Mouse (Mus musculus) Patski (cell line): Measurements from ENCODE around the gene 1700003E16Rik. TPM values are rescaled to one million over a fixed set of nuclear protein-coding genes. Genes with fewer than 3 reads are reported as not detected.

Experiments
- ATAC-seq: fragments of 100-300 bp; one replicate; pipeline ENCODE4 v1.8.0; 2021
- CTCF ChIA-PET: fragments of 350-600 bp; sonication (Branson Sonifier 250); formaldehyde crosslinking; loops from one replicate; lab custom pipeline; 2022; ENCODE audit warnings: inconsistent platforms; lab: Charles Lee
- POLR2A ChIA-PET: fragments of 350-600 bp; sonication (Branson Sonifier 250); formaldehyde crosslinking; loops from one replicate; lab custom pipeline; 2022; ENCODE audit warnings: antibody characterized with exemption, inconsistent platforms; lab: Charles Lee
- DNase-seq: peaks from one replicate; pipeline ENCODE4 v3.0.0-alpha.2; 2011; ENCODE audit warnings: low read depth, low spot score
- H3K27me3 ChIP-seq: fragments of 371-371 bp; one replicate; pipeline ENCODE4 v1.5.1; 2021
- CTCF ChIP-seq: fragments of 100-300 bp; IDR thresholded peaks from one replicate; pipeline ENCODE4 v1.5.1; 2021
- in situ Hi-C: fragments of 300-500 bp; cut with MboI; formaldehyde crosslinking; loops from 3 replicates; pipeline ENCODE4 v1.11.1; 2018; ENCODE audit warnings: low pct_unique_long_range_greater_than_20kb, mixed read lengths
- polyA plus RNA-seq: library from polyadenylated mRNA; unstranded; gene quantifications from one replicate; pipeline ENCODE4 v1.2.3, GENCODE M21; 2021

Gene 1700003E16Rik
- polyA plus RNA-seq, 1 experiment from 2014 or later = 5.9 TPM

DNA sequence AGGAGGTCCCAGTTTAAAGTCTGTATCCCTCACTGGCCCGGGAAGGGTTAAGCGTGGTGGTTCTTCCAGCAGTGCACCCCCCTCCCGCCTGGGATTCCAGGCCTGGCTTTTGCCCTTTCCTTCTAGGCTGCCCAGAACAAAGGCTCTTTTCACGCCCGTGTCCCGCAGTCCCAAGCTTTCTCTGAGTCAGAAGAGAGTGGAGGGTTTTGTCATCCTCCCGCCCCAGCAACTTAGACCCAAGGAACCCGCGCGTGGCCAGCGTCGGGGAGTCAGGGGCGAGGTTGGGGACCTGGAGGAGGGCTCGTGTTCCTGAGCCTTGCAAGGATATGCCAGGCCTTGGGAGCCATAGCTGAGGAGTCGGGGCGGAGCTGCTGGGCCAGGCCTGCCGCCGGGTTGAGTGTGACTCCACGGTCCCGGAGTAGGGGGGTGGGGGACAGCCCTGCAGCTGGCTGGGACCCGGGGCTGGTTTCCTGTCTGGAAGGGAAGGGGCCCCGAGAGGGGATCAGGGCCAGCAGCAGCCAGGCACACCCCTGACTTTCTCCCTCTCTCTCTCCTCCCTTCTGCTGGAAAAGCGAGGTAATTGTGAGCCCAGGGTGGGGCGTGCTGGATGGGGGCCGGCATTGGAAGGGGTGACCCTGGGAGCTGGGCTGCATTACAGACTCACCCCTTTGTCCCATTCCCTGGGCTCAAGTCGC, 19.2 kb upstream of the 1700003E16Rik start:
- peak; percentile 46 for ATAC-seq
- DNase-seq = no peak
- CTCF ChIA-PET = interaction anchor here (1.3 to 1.4 kb wide), 2 partner anchors 14 to 22 kb away, joined by 3 read pairs; no protein-coding TSS in a partner anchor
- in situ Hi-C loops = no loop called here
- POLR2A ChIA-PET = interaction anchor here (0.5 to 2.0 kb wide), 8 partner anchors 11 to 44 kb away, joined by 3 to 11 read pairs (median 6); partner anchors contain the start of gene Wbp1
- no peaks in the 10 kb centered on the region for H3K27me3 ChIP-seq
- TF ChIP-seq CTCF = no peak

- no peak for TF ChIP-seq CTCF
- in situ Hi-C loops = no loop called here
- DNase-seq (no peak), ATAC-seq (peak; percentile 66)
- CTCF ChIA-PET = interaction anchor here (1.3 to 1.4 kb wide), 2 partner anchors 14 to 21 kb away, joined by 3 read pairs; no protein-coding TSS in a partner anchor
- POLR2A ChIA-PET = interaction anchor here (0.5 to 2.0 kb wide), 7 partner anchors 11 to 23 kb away, joined by 4 to 11 read pairs (median 6); partner anchors contain the start of gene Wbp1
- H3K27me3 ChIP-seq = no peaks in the 10 kb centered on the region
Observed at GRCm38 (mm10) chr6:83137576-83137950, 18.6 kb upstream of the 1700003E16Rik start.

DNA sequence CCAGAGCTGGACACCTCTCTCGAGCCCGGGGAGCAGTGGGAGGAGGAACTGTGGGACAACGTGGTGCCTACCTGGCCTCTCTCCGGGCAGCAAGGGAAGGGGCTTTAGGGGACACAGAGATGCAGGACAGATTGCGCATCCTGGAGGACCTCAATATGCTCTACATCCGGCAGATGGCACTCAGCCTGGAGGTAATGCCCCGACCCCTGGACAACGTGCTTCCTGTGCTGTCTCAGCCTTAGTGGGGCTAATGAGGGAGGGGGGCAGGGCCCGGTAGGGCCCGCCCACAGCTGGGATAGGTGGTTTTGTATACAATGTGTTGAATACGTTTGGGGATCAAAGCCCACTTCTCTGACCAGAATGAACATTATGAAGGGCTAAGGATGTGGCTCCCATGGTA, 18.1 kb upstream of the 1700003E16Rik start:
- ATAC-seq (peak; percentile 19), DNase-seq (no peak)
- in situ Hi-C loops = no loop called here
- no peak for TF ChIP-seq CTCF
- ChIA-PET CTCF (interaction anchor here (1.3 to 1.4 kb wide), 2 partner anchors 15 to 21 kb away, joined by 3 read pairs; no protein-coding TSS in a partner anchor), POLR2A (interaction anchor here (1.5 to 2.0 kb wide), 4 partner anchors 10 to 18 kb away, joined by 5 to 11 read pairs (median 6); partner anchors contain the start of gene Wbp1)
- no peaks in the 10 kb centered on the region for H3K27me3 ChIP-seq

GRCm38 (mm10) chr6:83140044-83140443, 16.2 kb upstream of the 1700003E16Rik start:
- no peak for TF ChIP-seq CTCF
- ChIA-PET CTCF (no interaction called here), POLR2A (no interaction called here)
- no peaks in the 10 kb centered on the region for H3K27me3 ChIP-seq
- DNase-seq (no peak), ATAC-seq (no peak)
- in situ Hi-C loops = no loop called here

- ChIA-PET CTCF (interaction anchor here (1.0 kb wide), 1 partner anchor 24 kb away, joined by 3 read pairs; the partner anchor contains the start of gene Dctn1), POLR2A (interaction anchor here (0.7 kb wide), 1 partner anchor 82 kb away, joined by 3 read pairs; no protein-coding TSS in a partner anchor)
- ATAC-seq (no peak), DNase-seq (no peak)
- in situ Hi-C loops = no loop called here
- no peak for TF ChIP-seq CTCF
- no peaks in the 10 kb centered on the region for H3K27me3 ChIP-seq
Observed at GRCm38 (mm10) chr6:83141636-83142035, 14.6 kb upstream of the 1700003E16Rik start.

GRCm38 (mm10) chr6:83142211-83142731, 13.9 kb upstream of the 1700003E16Rik start:
- in situ Hi-C loops = no loop called here
- ATAC-seq (no peak), DNase-seq (no peak)
- no peak for TF ChIP-seq CTCF
- CTCF ChIA-PET = interaction anchor here (1.0 kb wide), 1 partner anchor 23 kb away, joined by 3 read pairs; the partner anchor contains the start of gene Dctn1
- no peaks in the 10 kb centered on the region for H3K27me3 ChIP-seq
- POLR2A ChIA-PET = interaction anchor here (0.7 kb wide), 1 partner anchor 82 kb away, joined by 3 read pairs; no protein-coding TSS in a partner anchor

DNA sequence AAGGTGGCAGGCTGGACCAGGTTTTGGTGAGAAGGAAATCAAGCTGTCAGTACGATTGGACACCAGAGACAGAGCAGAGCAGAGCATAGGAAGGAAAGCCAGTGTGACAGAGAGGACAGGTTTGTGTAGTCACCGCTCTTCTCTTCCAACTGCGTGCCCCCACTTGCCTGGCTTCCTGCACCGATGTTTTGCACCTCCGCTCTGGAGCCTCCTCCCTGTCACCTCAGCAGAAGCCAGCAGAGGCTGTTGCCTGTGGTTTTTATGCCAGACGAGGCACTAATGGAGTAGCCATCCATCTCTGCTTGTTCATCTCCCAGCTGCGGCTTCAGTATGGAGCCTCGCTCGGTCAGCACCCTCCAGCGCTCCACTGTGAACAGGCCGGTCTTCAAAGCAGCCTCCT, 13.3 kb upstream of the 1700003E16Rik start:
- in situ Hi-C loops = no loop called here
- no peak for TF ChIP-seq CTCF
- H3K27me3 ChIP-seq = no peaks in the 10 kb centered on the region
- DNase-seq (no peak), ATAC-seq (no peak)
- POLR2A ChIA-PET = no interaction called here
- CTCF ChIA-PET = no interaction called here

DNA sequence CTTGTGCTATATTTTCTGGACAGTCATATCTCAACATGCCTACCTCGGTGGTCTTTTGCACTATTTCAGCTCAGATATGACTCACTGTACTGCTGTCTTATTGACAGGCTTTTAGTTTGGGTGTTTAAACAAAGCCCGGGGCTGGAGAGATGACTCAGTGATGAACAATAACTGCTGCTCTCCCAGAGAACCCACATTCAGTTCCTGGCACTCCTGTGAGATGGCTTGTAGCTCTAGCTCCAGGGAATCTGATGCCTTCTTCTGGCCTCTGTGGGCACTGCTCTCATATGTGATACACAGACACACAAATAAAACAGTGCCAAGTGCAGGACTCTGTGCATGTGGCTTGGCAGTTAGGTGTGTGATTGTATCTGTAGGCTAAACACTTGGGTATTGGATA, 11.0 kb upstream of the 1700003E16Rik start:
- TF ChIP-seq CTCF = no peak
- H3K27me3 ChIP-seq = no peaks in the 10 kb centered on the region
- POLR2A ChIA-PET = interaction anchor here (0.5 to 1.2 kb wide), 2 partner anchors 11 to 13 kb away, joined by 5 to 7 read pairs; partner anchors contain the start of genes 1700003E16Rik and Wdr54
- no peak for DNase-seq
- in situ Hi-C loops = no loop called here
- peak; percentile 13 for ATAC-seq
- CTCF ChIA-PET = interaction anchor here (1.0 to 1.8 kb wide), 3 partner anchors 14 to 27 kb away, joined by 3 to 8 read pairs (median 3); no protein-coding TSS in a partner anchor

GRCm38 (mm10) chr6:83145805-83146204, 10.4 kb upstream of the 1700003E16Rik start:
- ChIA-PET POLR2A (no interaction called here), CTCF (interaction anchor here (1.1 to 1.8 kb wide), 3 partner anchors 13 to 119 kb away, joined by 3 to 8 read pairs (median 3); no protein-coding TSS in a partner anchor)
- no peak for DNase-seq
- no peaks in the 10 kb centered on the region for H3K27me3 ChIP-seq
- ATAC-seq = no peak
- TF ChIP-seq CTCF = no peak
- in situ Hi-C loops = no loop called here

DNA sequence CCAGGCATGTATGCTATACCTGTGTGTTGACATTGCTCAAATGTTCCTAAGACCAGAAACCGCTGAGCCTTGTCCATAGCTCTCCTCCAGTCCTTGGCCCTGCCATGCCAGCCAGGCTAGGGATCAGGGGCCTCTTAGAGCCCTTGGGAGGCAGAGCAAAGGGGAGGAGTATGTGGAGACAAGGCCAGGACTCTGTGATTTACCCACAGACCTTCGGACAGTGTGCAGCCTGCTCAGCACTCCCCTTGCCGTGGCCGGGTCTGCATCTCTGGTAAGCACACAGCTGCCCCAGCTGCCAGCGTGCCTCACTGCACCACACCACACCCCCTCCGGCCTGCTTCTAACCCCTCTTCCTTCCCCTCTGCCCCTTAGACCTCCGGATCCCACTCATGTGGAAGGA, 8.9 kb upstream of the 1700003E16Rik start:
- ChIA-PET POLR2A (interaction anchor here (1.4 kb wide), 1 partner anchor 9 kb away, joined by 3 read pairs; the partner anchor contains the start of genes 1700003E16Rik and Wdr54), CTCF (no interaction called here)
- DNase-seq = no peak
- in situ Hi-C loops = no loop called here
- no peaks in the 10 kb centered on the region for H3K27me3 ChIP-seq
- no peak for TF ChIP-seq CTCF
- no peak for ATAC-seq
